In the genomic region with DNA sequence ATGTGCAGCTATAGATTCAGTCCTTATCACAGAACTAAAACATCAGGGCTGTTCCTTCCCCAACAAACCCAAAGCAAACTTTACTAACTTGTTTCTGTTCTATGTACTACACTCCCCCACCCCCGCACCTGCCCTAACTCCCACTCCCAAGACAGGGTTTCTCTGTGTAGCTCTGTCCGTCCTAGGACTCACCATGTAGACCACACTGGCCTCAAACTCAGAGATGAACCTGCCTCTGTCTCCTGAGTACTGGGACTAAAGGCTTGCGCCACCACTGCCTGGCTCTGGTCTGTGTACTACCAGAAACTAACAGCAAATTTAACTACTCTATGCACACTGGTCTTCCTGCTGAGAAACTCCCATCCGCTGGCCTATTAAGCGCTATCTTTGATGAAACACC, we compare ENCODE assay signal across 16 mouse cellular contexts.
"Had no signal": no experiment of that assay in that cellular context is flagged by ENCODE, and none has a peak within 500 bp of the region (broad histone marks: within the 10 kb centered on the region; RNA-seq: fewer than 3 reads in every experiment).

No protein-coding gene starts in this region.

- H3K4me3 ChIP-seq: neural tube, embryonic 13.5 days; neural tube, embryonic 15.5 days; stomach, embryonic 15.5 days had no signal

- H3K9ac ChIP-seq: neural tube, embryonic 13.5 days; neural tube, embryonic 15.5 days; stomach, embryonic 15.5 days had no signal

- H3K4me1 ChIP-seq: neural tube, embryonic 13.5 days; neural tube, embryonic 15.5 days; stomach, embryonic 15.5 days had no signal

- H3K4me2 ChIP-seq: neural tube, embryonic 13.5 days; neural tube, embryonic 15.5 days; stomach, embryonic 15.5 days had no signal

- DNase-seq: retina, postnatal 1 day; right cerebral cortex, adult 18-20 months; right cerebral cortex, postnatal 14 days; right cerebral cortex, postnatal 25 days; right cerebral cortex, postnatal 4 days; spleen, adult 18-20 months; thymus, adult 18-20 months; thymus, adult 2 months; thymus, postnatal 14 days; thymus, postnatal 25 days; thymus, postnatal 36 days; thymus, postnatal 4 days had no signal

- H3K27ac ChIP-seq: neural tube, embryonic 13.5 days; neural tube, embryonic 15.5 days; stomach, embryonic 15.5 days; stomach, postnatal 0 days had no signal

- H3K9me3 ChIP-seq: neural tube, embryonic 13.5 days; neural tube, embryonic 15.5 days; stomach, embryonic 15.5 days had no signal

- H3K27me3 ChIP-seq: neural tube, embryonic 13.5 days; neural tube, embryonic 15.5 days; stomach, embryonic 15.5 days had no signal

- H3K36me3 ChIP-seq: stomach, embryonic 15.5 days had no signal
